Mouse (Mus musculus) spleen, adult 2 months (tissue): ENCODE data around the gene Zfp148.

Experiments used
- CTCF ChIP-seq: fragments of 200-500 bp; IDR thresholded peaks from 2 replicates; pipeline ENCODE4 v1.5.1; 2011; ENCODE audit warnings: mild to moderate bottlenecking, inconsistent platforms; ENCODE audit not compliant: insufficient read depth, insufficient read length, insufficient replicate concordance; ENCODE audit errors: extremely low read depth
- POLR2A ChIP-seq: fragments of 200-500 bp; IDR thresholded peaks from 2 replicates; pipeline ENCODE4 v1.6.1; 2011; ENCODE audit warnings: low read depth, low read length, inconsistent platforms

- TF ChIP-seq POLR2A (no peak), CTCF (no peak)
Observed at GRCm38 (mm10) chr16:33479926-33480325, 99.3 kb downstream of the Zfp148 start.
